Mouse (Mus musculus) myocyte (in vitro differentiated cells): Measurements from ENCODE around the gene Gm10188.

Experiments
- MAX ChIP-seq: IDR thresholded peaks from one replicate; pipeline ENCODE4 v1.6.1; 2011; ENCODE audit warnings: low read depth, mild to moderate bottlenecking, control low read depth
- MYOD1 ChIP-seq, 3 experiments: IDR thresholded peaks; one replicate each; pipeline ENCODE4 v1.6.1; 2011; ENCODE audit warnings: control low read depth in 2 of 3, low read depth in 2 of 3, mild to moderate bottlenecking in 2 of 3, moderate library complexity in 1 of 3; ENCODE audit not compliant: insufficient read length in 2 of 3, control insufficient read depth in 1 of 3
- POLR2A ChIP-seq: IDR thresholded peaks from one replicate; pipeline ENCODE4 v1.6.1; 2011; ENCODE audit warnings: low read depth, mild to moderate bottlenecking, control low read depth, moderate library complexity; ENCODE audit not compliant: insufficient read length
- POLR2AphosphoS2 ChIP-seq: IDR thresholded peaks from one replicate; pipeline ENCODE4 v1.6.1; 2011; ENCODE audit warnings: low read depth, control low read depth; ENCODE audit not compliant: insufficient read length
- TCF3 ChIP-seq: IDR thresholded peaks from one replicate; pipeline ENCODE4 v1.6.1; 2011; ENCODE audit warnings: low read depth, control low read depth; ENCODE audit not compliant: insufficient read length
- USF1 ChIP-seq: IDR thresholded peaks from one replicate; pipeline ENCODE4 v1.6.1; 2011; ENCODE audit warnings: low read depth, mild to moderate bottlenecking, control low read depth, moderate library complexity

DNA sequence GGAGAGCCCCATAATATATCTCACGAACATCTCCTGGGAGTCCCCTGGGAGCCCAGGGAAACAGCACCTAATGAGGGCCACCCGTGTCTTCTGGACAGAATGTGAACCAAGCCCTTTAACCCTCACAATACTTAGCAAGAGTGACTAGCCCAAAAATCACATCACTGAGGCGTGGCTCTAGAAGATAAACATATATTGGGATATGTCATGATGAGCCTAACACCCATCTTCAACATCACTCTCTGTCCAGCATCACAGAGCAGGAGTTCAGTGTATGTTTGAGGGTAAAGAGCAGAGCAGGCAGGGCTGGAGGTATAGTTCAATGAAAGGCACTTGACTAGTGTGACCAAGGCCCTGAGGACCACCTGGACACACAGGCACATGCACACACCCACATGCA, at the start of gene Gm10188:
- no peak for TF ChIP-seq POLR2A
- no peak for TF ChIP-seq USF1
- TF ChIP-seq POLR2AphosphoS2 = no peak
- TF ChIP-seq MYOD1 (IDR thresholded peaks at IDR 0.05; ENCODE audit: control insufficient read depth in 1 of 3, insufficient read length in 2 of 3, low read depth in 2 of 3) = no peak
- TF ChIP-seq TCF3 = no peak
- TF ChIP-seq MAX = no peak
